Mouse (Mus musculus): ENCODE measurements around the gene Dclre1b. TPM values are rescaled to one million over a fixed set of nuclear protein-coding genes. Genes with fewer than 3 reads are reported as not detected.
"Not testable (repeated sequence)": the region's sequence is repeated elsewhere in the genome, so short reads cannot be mapped to it uniquely, and the experiment has no call there.

Gene Dclre1b
- polyA plus RNA-seq, 1 experiment from 2014 or later, result 30.6 TPM

GRCm38 (mm10) chr3:103830681-103831080 lies 21.4 kb upstream of the Dclre1b start:
- H3K4me2 ChIP-seq (ENCODE audit: low read length); ATAC-seq; H3K9me3 ChIP-seq (replicated peaks; ENCODE audit: control insufficient read depth, low read length); H3K4me3 ChIP-seq (ENCODE audit: low read depth, low read length); H3K9ac ChIP-seq (ENCODE audit: low read length); H3K27me3 ChIP-seq (replicated peaks; ENCODE audit: control insufficient read depth, insufficient read depth, low read length); H3K4me1 ChIP-seq (ENCODE audit: control insufficient read depth, insufficient read depth, low read length); H3K27ac ChIP-seq (ENCODE audit: low read depth, low read length); H3K36me3 ChIP-seq (ENCODE audit: control insufficient read depth, insufficient read depth, low read length): not testable (repeated sequence)
- 46% methylated on average over 1 of the region's 1 CpGs for WGBS
- peak; percentile 37 for DNase-seq (ENCODE audit: low spot score)

GRCm38 (mm10) chr3:103829036-103829435 lies 19.8 kb upstream of the Dclre1b start:
- 90% methylated on average over 3 of the region's 3 CpGs for WGBS
- H3K9me3 ChIP-seq (replicated peaks; ENCODE audit: control insufficient read depth, low read length), result no peaks in the 10 kb centered on the region
- no peak overlapping the region for H3K4me3 ChIP-seq (ENCODE audit: low read depth, low read length)
- H3K4me1 ChIP-seq (ENCODE audit: control insufficient read depth, insufficient read depth, low read length), result no peaks in the 10 kb centered on the region
- H3K36me3 ChIP-seq (ENCODE audit: control insufficient read depth, insufficient read depth, low read length), result no peaks in the 10 kb centered on the region
- no peak for DNase-seq (ENCODE audit: low spot score)
- H3K27me3 ChIP-seq (replicated peaks; ENCODE audit: control insufficient read depth, insufficient read depth, low read length), result no peaks in the 10 kb centered on the region
- no peak overlapping the region for H3K4me2 ChIP-seq (ENCODE audit: low read length)
- no peak overlapping the region for H3K9ac ChIP-seq (ENCODE audit: low read length)
- no peak overlapping the region for H3K27ac ChIP-seq (ENCODE audit: low read depth, low read length)
- ATAC-seq, result no peak

- no peak for ATAC-seq
- no peak for DNase-seq (ENCODE audit: low spot score)
- no peak overlapping the region for H3K9ac ChIP-seq (ENCODE audit: low read length)
- no peak overlapping the region for H3K4me3 ChIP-seq (ENCODE audit: low read depth, low read length)
- H3K4me2 ChIP-seq (ENCODE audit: low read length), result no peak overlapping the region
- H3K4me1 ChIP-seq (ENCODE audit: control insufficient read depth, insufficient read depth, low read length), result no peaks in the 10 kb centered on the region
- H3K27me3 ChIP-seq (replicated peaks; ENCODE audit: control insufficient read depth, insufficient read depth, low read length), result no peaks in the 10 kb centered on the region
- no peak overlapping the region for H3K27ac ChIP-seq (ENCODE audit: low read depth, low read length)
- H3K9me3 ChIP-seq (replicated peaks; ENCODE audit: control insufficient read depth, low read length), result no peaks in the 10 kb centered on the region
- H3K36me3 ChIP-seq (ENCODE audit: control insufficient read depth, insufficient read depth, low read length), result peaks cover 6% of the 10 kb centered on the region; the same call in 1 of the 2 replicates
Measured at GRCm38 (mm10) chr3:103827548-103827947, 18.3 kb upstream of the Dclre1b start.

- H3K9me3 ChIP-seq (replicated peaks; ENCODE audit: control insufficient read depth, low read length), result no peaks in the 10 kb centered on the region
- H3K9ac ChIP-seq (ENCODE audit: low read length), result no peak overlapping the region
- DNase-seq (ENCODE audit: low spot score), result no peak
- no peaks in the 10 kb centered on the region for H3K27me3 ChIP-seq (replicated peaks; ENCODE audit: control insufficient read depth, insufficient read depth, low read length)
- H3K4me1 ChIP-seq (ENCODE audit: control insufficient read depth, insufficient read depth, low read length), result peaks cover 12% of the 10 kb centered on the region
- WGBS, result 87% methylated on average over 6 of the region's 6 CpGs
- H3K4me2 ChIP-seq (ENCODE audit: low read length), result no peak overlapping the region
- H3K27ac ChIP-seq (ENCODE audit: low read depth, low read length), result no peak overlapping the region
- ATAC-seq, result no peak
- H3K36me3 ChIP-seq (ENCODE audit: control insufficient read depth, insufficient read depth, low read length), result peaks cover 34% of the 10 kb centered on the region
- no peak overlapping the region for H3K4me3 ChIP-seq (ENCODE audit: low read depth, low read length)
Measured at GRCm38 (mm10) chr3:103810967-103811366, 1.7 kb upstream of the Dclre1b start.

GRCm38 (mm10) chr3:103809799-103810150 lies 531 bp upstream of the Dclre1b start:
- H3K4me3 ChIP-seq (ENCODE audit: low read depth, low read length), result peak overlapping the region; percentile 63
- no peaks in the 10 kb centered on the region for H3K9me3 ChIP-seq (replicated peaks; ENCODE audit: control insufficient read depth, low read length)
- 2% methylated on average over 14 of the region's 14 CpGs for WGBS
- H3K36me3 ChIP-seq (ENCODE audit: control insufficient read depth, insufficient read depth, low read length), result peaks cover 31% of the 10 kb centered on the region
- H3K27ac ChIP-seq (ENCODE audit: low read depth, low read length), result peak overlapping the region; percentile 87
- peak overlapping the region; percentile 71 for H3K4me2 ChIP-seq (ENCODE audit: low read length)
- peak; percentile 64 for ATAC-seq
- peak overlapping the region; percentile 79 for H3K9ac ChIP-seq (ENCODE audit: low read length)
- peaks cover 12% of the 10 kb centered on the region for H3K4me1 ChIP-seq (ENCODE audit: control insufficient read depth, insufficient read depth, low read length)
- no peak for DNase-seq (ENCODE audit: low spot score)
- H3K27me3 ChIP-seq (replicated peaks; ENCODE audit: control insufficient read depth, insufficient read depth, low read length), result no peaks in the 10 kb centered on the region

- no peaks in the 10 kb centered on the region for H3K27me3 ChIP-seq (replicated peaks; ENCODE audit: control insufficient read depth, insufficient read depth, low read length)
- H3K4me3 ChIP-seq (ENCODE audit: low read depth, low read length), result no peak overlapping the region
- H3K9ac ChIP-seq (ENCODE audit: low read length), result no peak overlapping the region
- no peak overlapping the region for H3K4me2 ChIP-seq (ENCODE audit: low read length)
- WGBS, result 91% methylated on average over 1 of the region's 1 CpGs
- peaks cover 47% of the 10 kb centered on the region for H3K36me3 ChIP-seq (ENCODE audit: control insufficient read depth, insufficient read depth, low read length)
- H3K27ac ChIP-seq (ENCODE audit: low read depth, low read length), result no peak overlapping the region
- DNase-seq (ENCODE audit: low spot score), result no peak
- H3K4me1 ChIP-seq (ENCODE audit: control insufficient read depth, insufficient read depth, low read length), result peaks cover 12% of the 10 kb centered on the region
- H3K9me3 ChIP-seq (replicated peaks; ENCODE audit: control insufficient read depth, low read length), result no peaks in the 10 kb centered on the region
- ATAC-seq, result no peak
Measured at GRCm38 (mm10) chr3:103805671-103806070, 3.6 kb downstream of the Dclre1b start.

GRCm38 (mm10) chr3:103802861-103803260 lies 6.4 kb downstream of the Dclre1b start:
- H3K4me2 ChIP-seq (ENCODE audit: low read length), result no peak overlapping the region
- no peaks in the 10 kb centered on the region for H3K27me3 ChIP-seq (replicated peaks; ENCODE audit: control insufficient read depth, insufficient read depth, low read length)
- no peak overlapping the region for H3K27ac ChIP-seq (ENCODE audit: low read depth, low read length)
- H3K4me1 ChIP-seq (ENCODE audit: control insufficient read depth, insufficient read depth, low read length), result no peaks in the 10 kb centered on the region
- DNase-seq (ENCODE audit: low spot score) (no peak), ATAC-seq (no peak)
- H3K4me3 ChIP-seq (ENCODE audit: low read depth, low read length), result no peak overlapping the region
- no peak overlapping the region for H3K9ac ChIP-seq (ENCODE audit: low read length)
- 94% methylated on average over 8 of the region's 8 CpGs for WGBS
- H3K9me3 ChIP-seq (replicated peaks; ENCODE audit: control insufficient read depth, low read length), result no peaks in the 10 kb centered on the region
- H3K36me3 ChIP-seq (ENCODE audit: control insufficient read depth, insufficient read depth, low read length), result peaks cover 47% of the 10 kb centered on the region

GRCm38 (mm10) chr3:103801631-103802531 lies 7.4 kb downstream of the Dclre1b start:
- Histone ChIP-seq H3K4me2 (ENCODE audit: low read length) (no peak overlapping the region), H3K9me3 (replicated peaks; ENCODE audit: control insufficient read depth, low read length) (no peaks in the 10 kb centered on the region), H3K36me3 (ENCODE audit: control insufficient read depth, insufficient read depth, low read length) (peaks cover 42% of the 10 kb centered on the region), H3K4me3 (ENCODE audit: low read depth, low read length) (no peak overlapping the region), H3K4me1 (ENCODE audit: control insufficient read depth, insufficient read depth, low read length) (no peaks in the 10 kb centered on the region), H3K27ac (ENCODE audit: low read depth, low read length) (no peak overlapping the region), H3K27me3 (replicated peaks; ENCODE audit: control insufficient read depth, insufficient read depth, low read length) (no peaks in the 10 kb centered on the region), H3K9ac (ENCODE audit: low read length) (no peak overlapping the region)
- no peak for DNase-seq (ENCODE audit: low spot score)
- 89% methylated on average over 10 of the region's 10 CpGs for WGBS
- ATAC-seq, result no peak

GRCm38 (mm10) chr3:103799507-103799906 lies 9.7 kb downstream of the Dclre1b start:
- Histone ChIP-seq H3K4me1 (ENCODE audit: control insufficient read depth, insufficient read depth, low read length) (no peaks in the 10 kb centered on the region), H3K27me3 (replicated peaks; ENCODE audit: control insufficient read depth, insufficient read depth, low read length) (no peaks in the 10 kb centered on the region), H3K36me3 (ENCODE audit: control insufficient read depth, insufficient read depth, low read length) (peaks cover 28% of the 10 kb centered on the region), H3K27ac (ENCODE audit: low read depth, low read length) (no peak overlapping the region), H3K4me3 (ENCODE audit: low read depth, low read length) (no peak overlapping the region), H3K9me3 (replicated peaks; ENCODE audit: control insufficient read depth, low read length) (no peaks in the 10 kb centered on the region), H3K9ac (ENCODE audit: low read length) (no peak overlapping the region), H3K4me2 (ENCODE audit: low read length) (no peak overlapping the region)
- ATAC-seq (no peak), DNase-seq (ENCODE audit: low spot score) (no peak)
- 82% methylated on average over 2 of the region's 2 CpGs for WGBS

All from forebrain, embryonic 14.5 days (tissue).